Mouse (Mus musculus): ENCODE results near the gene Arfgef2. TPM values are rescaled to one million over a fixed set of nuclear protein-coding genes. Genes with fewer than 3 reads are reported as not detected.

Gene Arfgef2
- polyA plus RNA-seq, 1 experiment from 2014 or later, result 5.6 TPM

DNA sequence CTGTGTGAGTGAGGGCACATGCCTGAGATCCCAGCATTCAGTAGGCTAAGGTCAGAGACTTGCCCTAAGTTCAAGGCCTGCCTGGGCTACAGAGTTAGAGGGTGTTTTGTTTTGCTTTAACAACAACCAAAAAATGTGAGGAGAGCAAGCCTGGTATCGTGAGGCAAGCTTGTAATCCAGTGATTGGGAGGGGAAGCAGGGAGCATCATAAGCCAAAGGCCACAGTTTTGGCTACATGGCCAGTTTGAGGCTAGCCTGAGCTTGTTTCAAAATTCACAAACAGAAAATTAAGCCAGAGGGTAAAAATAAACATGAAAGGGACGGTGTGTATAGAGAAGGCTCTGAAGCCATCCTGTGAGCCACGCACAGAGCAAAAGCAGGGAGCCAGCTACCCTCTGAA is 80.8 kb downstream of the Arfgef2 start:
- H3K36me3 ChIP-seq (ENCODE audit: control insufficient read depth, insufficient read depth, low read length), result peaks cover 14% of the 10 kb centered on the region
- no peaks in the 10 kb centered on the region for H3K9me3 ChIP-seq (ENCODE audit: control insufficient read depth, low read length)
- 82% methylated on average over 3 of the region's 3 CpGs for WGBS
- no peak overlapping the region for H3K4me2 ChIP-seq (ENCODE audit: low read depth, low read length)
- no peaks in the 10 kb centered on the region for H3K27me3 ChIP-seq (ENCODE audit: control insufficient read depth, insufficient read depth, low read length)
- H3K27ac ChIP-seq (ENCODE audit: low read depth, low read length), result no peak overlapping the region
- H3K4me3 ChIP-seq (ENCODE audit: low read depth, low read length), result no peak overlapping the region
- ATAC-seq (ENCODE audit: low read depth), result no peak
- H3K4me1 ChIP-seq (ENCODE audit: control insufficient read depth, insufficient read depth, low read length), result no peaks in the 10 kb centered on the region
- no peak overlapping the region for H3K9ac ChIP-seq (replicated peaks; ENCODE audit: low read depth, low read length)

DNA sequence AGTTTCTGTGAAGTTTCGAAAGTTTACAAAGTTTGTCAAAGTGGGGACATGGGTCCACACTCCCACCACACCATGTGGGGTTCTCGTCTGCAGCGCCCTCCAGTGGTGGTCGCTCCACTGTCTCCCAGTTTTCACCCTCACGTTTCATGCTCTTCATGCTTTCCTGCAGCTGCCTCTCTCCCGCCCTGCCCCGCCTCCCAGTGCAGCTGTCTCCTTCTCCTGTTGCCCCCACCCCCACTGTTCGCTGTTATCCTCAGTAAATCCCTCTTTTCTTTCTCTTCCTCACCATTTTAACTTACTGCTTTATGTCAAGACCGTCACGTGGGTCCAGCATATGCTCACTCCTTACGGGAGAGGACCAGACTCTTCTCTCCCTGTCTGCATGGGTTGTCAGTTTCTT is 82.4 kb downstream of the Arfgef2 start:
- 32% methylated on average over 11 of the region's 11 CpGs for WGBS

DNA sequence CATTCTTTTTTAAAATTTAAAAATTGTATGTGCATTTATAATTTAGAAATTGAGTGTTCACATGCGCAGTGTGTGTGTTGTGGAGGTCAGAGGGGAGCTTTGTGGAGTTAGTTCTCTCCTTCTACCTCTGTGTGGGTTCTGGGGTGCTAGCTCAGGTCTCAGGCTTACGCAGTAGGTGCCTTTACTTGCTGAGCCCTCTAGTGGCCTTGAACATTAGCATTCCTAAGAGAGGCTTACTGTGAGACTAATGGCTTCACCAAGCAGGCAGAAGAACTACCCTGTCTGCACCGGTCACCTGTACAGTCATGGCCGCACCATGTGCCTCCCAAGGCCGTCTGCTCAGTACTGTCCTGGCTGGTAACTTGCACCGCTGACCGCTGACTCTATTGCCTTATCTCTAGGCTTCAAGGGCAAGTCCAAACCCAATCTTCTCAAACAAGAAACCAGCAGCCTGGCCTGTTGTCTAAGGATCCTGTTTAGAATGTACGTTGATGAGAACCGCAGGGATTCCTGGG is 86.0 kb downstream of the Arfgef2 start:
- Histone ChIP-seq H3K4me2 (ENCODE audit: low read depth, low read length) (no peak overlapping the region), H3K9ac (replicated peaks; ENCODE audit: low read depth, low read length) (no peak overlapping the region), H3K4me1 (ENCODE audit: control insufficient read depth, insufficient read depth, low read length) (no peaks in the 10 kb centered on the region), H3K27ac (ENCODE audit: low read depth, low read length) (no peak overlapping the region), H3K27me3 (ENCODE audit: control insufficient read depth, insufficient read depth, low read length) (no peaks in the 10 kb centered on the region), H3K36me3 (ENCODE audit: control insufficient read depth, insufficient read depth, low read length) (peaks cover 17% of the 10 kb centered on the region), H3K9me3 (ENCODE audit: control insufficient read depth, low read length) (no peaks in the 10 kb centered on the region), H3K4me3 (ENCODE audit: low read depth, low read length) (no peak overlapping the region)
- 74% methylated on average over 9 of the region's 9 CpGs for WGBS
- ATAC-seq (ENCODE audit: low read depth), result no peak

More for the DNA sequence above, 82.4 kb downstream of the Arfgef2 start:
- no peaks in the 10 kb centered on the region for H3K27me3 ChIP-seq (ENCODE audit: control insufficient read depth, insufficient read depth, low read length)
- no peaks in the 10 kb centered on the region for H3K9me3 ChIP-seq (ENCODE audit: control insufficient read depth, low read length)
- no peak overlapping the region for H3K27ac ChIP-seq (ENCODE audit: low read depth, low read length)
- H3K4me3 ChIP-seq (ENCODE audit: low read depth, low read length), result no peak overlapping the region
- H3K9ac ChIP-seq (replicated peaks; ENCODE audit: low read depth, low read length), result no peak overlapping the region
- no peak overlapping the region for H3K4me2 ChIP-seq (ENCODE audit: low read depth, low read length)
- H3K36me3 ChIP-seq (ENCODE audit: control insufficient read depth, insufficient read depth, low read length), result peaks cover 24% of the 10 kb centered on the region
- no peaks in the 10 kb centered on the region for H3K4me1 ChIP-seq (ENCODE audit: control insufficient read depth, insufficient read depth, low read length)
- no peak for ATAC-seq (ENCODE audit: low read depth)

DNA sequence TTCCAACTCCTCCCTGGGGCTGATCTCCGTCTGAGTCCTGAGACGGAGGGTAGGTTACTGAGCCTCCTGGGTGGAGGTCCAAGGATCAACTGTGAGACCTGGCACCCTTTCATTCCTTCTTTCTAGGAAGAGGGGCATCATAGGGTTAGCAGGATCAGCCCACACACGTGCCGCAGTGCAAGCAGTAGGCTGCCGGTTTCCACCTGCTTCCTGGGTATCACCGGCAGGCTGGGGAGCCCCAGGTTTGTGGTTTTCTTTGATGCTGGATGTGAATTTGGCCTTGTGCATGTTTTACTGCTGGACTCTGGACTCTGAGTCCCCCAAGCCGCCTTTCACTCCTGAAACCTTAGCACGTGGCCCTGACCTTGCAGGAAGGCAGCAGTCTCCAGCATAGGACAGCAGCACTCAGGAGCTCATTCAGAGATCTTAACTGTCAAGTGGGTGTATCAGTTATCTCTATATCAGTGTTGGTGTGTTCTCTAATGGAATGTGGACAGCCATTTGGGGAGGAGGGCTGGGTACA is 86.8 kb downstream of the Arfgef2 start:
- Histone ChIP-seq H3K9ac (replicated peaks; ENCODE audit: low read depth, low read length) (no peak overlapping the region), H3K4me2 (ENCODE audit: low read depth, low read length) (no peak overlapping the region), H3K27ac (ENCODE audit: low read depth, low read length) (no peak overlapping the region), H3K36me3 (ENCODE audit: control insufficient read depth, insufficient read depth, low read length) (peaks cover 17% of the 10 kb centered on the region), H3K4me1 (ENCODE audit: control insufficient read depth, insufficient read depth, low read length) (no peaks in the 10 kb centered on the region), H3K27me3 (ENCODE audit: control insufficient read depth, insufficient read depth, low read length) (no peaks in the 10 kb centered on the region), H3K4me3 (ENCODE audit: low read depth, low read length) (no peak overlapping the region), H3K9me3 (ENCODE audit: control insufficient read depth, low read length) (no peaks in the 10 kb centered on the region)
- WGBS, result 93% methylated on average over 8 of the region's 8 CpGs
- no peak for ATAC-seq (ENCODE audit: low read depth)

DNA sequence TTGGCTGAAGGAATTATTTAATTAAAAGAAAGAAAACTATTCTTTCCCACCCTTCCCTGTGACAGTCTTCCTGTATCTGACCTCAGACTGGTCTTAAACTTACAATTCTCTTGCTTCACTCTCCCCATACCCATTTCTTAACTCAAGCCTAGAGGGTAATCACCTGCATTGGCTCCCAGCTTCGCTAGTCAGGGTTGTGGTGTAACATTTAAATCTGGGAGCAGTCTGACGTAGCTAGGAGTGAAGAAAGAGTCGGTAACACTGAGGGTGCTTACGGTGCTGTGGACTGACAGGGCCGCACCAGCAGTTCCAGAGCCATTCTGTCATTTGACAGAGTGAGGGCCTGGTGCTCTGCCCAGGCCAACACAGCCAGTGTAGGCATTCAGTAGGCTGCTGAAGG is 87.6 kb downstream of the Arfgef2 start:
- no peak overlapping the region for H3K4me2 ChIP-seq (ENCODE audit: low read depth, low read length)
- no peak overlapping the region for H3K9ac ChIP-seq (replicated peaks; ENCODE audit: low read depth, low read length)
- no peaks in the 10 kb centered on the region for H3K9me3 ChIP-seq (ENCODE audit: control insufficient read depth, low read length)
- H3K36me3 ChIP-seq (ENCODE audit: control insufficient read depth, insufficient read depth, low read length), result peaks cover 17% of the 10 kb centered on the region
- 96% methylated on average over 5 of the region's 5 CpGs for WGBS
- no peaks in the 10 kb centered on the region for H3K4me1 ChIP-seq (ENCODE audit: control insufficient read depth, insufficient read depth, low read length)
- H3K4me3 ChIP-seq (ENCODE audit: low read depth, low read length), result no peak overlapping the region
- no peaks in the 10 kb centered on the region for H3K27me3 ChIP-seq (ENCODE audit: control insufficient read depth, insufficient read depth, low read length)
- H3K27ac ChIP-seq (ENCODE audit: low read depth, low read length), result no peak overlapping the region
- ATAC-seq (ENCODE audit: low read depth), result no peak

DNA sequence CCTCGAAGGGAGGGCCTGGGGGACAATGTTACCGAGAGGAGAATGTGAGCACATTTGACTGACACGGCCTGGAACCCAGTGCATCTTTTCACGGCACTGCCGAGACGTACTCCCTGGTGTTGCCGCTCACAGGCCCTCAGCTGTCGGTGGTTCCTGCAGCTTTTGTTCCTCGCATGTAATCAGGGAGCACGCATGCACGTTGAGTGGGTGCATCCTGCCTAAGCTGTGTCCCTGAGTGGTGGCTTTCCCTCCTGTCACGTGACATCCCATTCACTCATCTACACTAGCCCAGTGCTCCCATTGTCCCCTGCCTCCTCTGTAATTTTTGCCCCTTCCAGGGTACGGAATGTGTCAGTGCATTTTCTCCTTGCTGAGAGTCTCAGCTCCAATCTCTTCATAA is 91.0 kb downstream of the Arfgef2 start:
- H3K9me3 ChIP-seq (ENCODE audit: control insufficient read depth, low read length), result no peaks in the 10 kb centered on the region
- no peak overlapping the region for H3K27ac ChIP-seq (ENCODE audit: low read depth, low read length)
- no peak overlapping the region for H3K4me3 ChIP-seq (ENCODE audit: low read depth, low read length)
- H3K4me1 ChIP-seq (ENCODE audit: control insufficient read depth, insufficient read depth, low read length), result no peaks in the 10 kb centered on the region
- peaks cover 16% of the 10 kb centered on the region for H3K36me3 ChIP-seq (ENCODE audit: control insufficient read depth, insufficient read depth, low read length)
- no peak overlapping the region for H3K4me2 ChIP-seq (ENCODE audit: low read depth, low read length)
- H3K27me3 ChIP-seq (ENCODE audit: control insufficient read depth, insufficient read depth, low read length), result no peaks in the 10 kb centered on the region
- 72% methylated on average over 13 of the region's 13 CpGs for WGBS
- H3K9ac ChIP-seq (replicated peaks; ENCODE audit: low read depth, low read length), result no peak overlapping the region
- no peak for ATAC-seq (ENCODE audit: low read depth)

DNA sequence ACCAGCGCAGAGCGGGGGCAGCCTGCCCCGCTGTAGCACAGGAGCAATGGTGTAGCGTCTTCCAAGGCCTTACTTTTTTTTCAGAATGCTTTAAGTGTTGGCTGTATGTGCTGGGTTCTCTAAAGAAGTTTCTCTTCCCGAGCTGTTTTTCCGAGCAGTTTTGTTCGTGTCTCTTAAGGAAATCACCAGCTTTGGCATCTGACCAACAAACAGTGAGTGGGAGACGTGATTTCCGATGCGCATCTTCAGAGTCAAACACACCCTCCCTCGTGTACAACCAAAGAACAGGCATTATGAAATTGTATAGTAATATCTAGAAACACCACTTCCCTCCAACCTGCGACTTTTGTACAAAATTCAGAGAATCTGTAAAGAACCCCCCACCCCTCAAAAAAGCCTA is 91.6 kb downstream of the Arfgef2 start:
- 85% methylated on average over 12 of the region's 12 CpGs for WGBS
- H3K4me3 ChIP-seq (ENCODE audit: low read depth, low read length), result no peak overlapping the region
- no peak for ATAC-seq (ENCODE audit: low read depth)
- H3K27ac ChIP-seq (ENCODE audit: low read depth, low read length), result no peak overlapping the region
- H3K36me3 ChIP-seq (ENCODE audit: control insufficient read depth, insufficient read depth, low read length), result peaks cover 10% of the 10 kb centered on the region
- no peak overlapping the region for H3K4me2 ChIP-seq (ENCODE audit: low read depth, low read length)
- no peaks in the 10 kb centered on the region for H3K9me3 ChIP-seq (ENCODE audit: control insufficient read depth, low read length)
- no peaks in the 10 kb centered on the region for H3K4me1 ChIP-seq (ENCODE audit: control insufficient read depth, insufficient read depth, low read length)
- H3K9ac ChIP-seq (replicated peaks; ENCODE audit: low read depth, low read length), result no peak overlapping the region
- no peaks in the 10 kb centered on the region for H3K27me3 ChIP-seq (ENCODE audit: control insufficient read depth, insufficient read depth, low read length)

DNA sequence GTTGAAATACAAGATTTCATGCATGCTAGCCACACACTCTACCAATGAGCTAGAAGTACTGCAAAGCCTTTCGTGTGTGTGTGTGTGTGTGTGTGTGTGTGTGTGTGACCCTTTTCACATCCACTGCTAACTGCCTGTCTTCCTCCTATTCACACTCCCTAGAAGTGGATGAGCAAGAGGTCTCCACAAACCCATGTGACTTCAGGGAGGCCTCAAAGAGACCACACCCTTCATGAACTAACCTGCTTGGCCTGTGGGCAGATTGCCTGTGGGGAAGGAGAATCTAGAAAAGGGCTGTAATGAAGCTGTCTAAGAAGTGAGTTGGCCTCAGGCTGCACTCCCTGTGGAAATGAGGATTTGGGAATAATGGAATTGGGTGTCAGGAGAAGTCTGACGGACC is 93.8 kb downstream of the Arfgef2 start:
- no peak for ATAC-seq (ENCODE audit: low read depth)
- Histone ChIP-seq H3K4me2 (ENCODE audit: low read depth, low read length) (no peak overlapping the region), H3K27me3 (ENCODE audit: control insufficient read depth, insufficient read depth, low read length) (no peaks in the 10 kb centered on the region), H3K9ac (replicated peaks; ENCODE audit: low read depth, low read length) (no peak overlapping the region), H3K9me3 (ENCODE audit: control insufficient read depth, low read length) (no peaks in the 10 kb centered on the region), H3K27ac (ENCODE audit: low read depth, low read length) (no peak overlapping the region), H3K36me3 (ENCODE audit: control insufficient read depth, insufficient read depth, low read length) (0 out of 2 replicates have a peak, but pooled peaks cover 3% of the 10 kb centered on the region), H3K4me1 (ENCODE audit: control insufficient read depth, insufficient read depth, low read length) (no peaks in the 10 kb centered on the region), H3K4me3 (ENCODE audit: low read depth, low read length) (no peak overlapping the region)
- WGBS, result 85% methylated on average over 2 of the region's 2 CpGs

DNA sequence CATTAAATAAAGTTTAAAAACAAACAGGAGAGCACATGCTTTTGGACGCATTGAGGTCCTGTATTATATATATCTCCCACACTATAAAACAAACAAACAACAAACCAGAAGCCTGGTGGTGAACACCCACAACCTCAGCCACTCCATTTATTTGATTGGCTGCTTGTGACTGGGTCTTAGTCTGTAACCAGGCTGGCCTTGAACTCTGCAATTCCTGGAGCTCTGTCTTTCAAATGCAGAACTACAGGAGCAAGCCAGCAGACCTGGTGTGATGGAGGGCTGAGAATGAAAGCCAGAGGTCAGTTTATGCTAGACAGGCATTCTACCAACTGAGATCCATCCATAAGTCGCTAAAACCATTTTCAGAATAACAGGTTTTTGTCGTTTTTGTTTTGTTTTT is 94.4 kb downstream of the Arfgef2 start:
- no peak overlapping the region for H3K27ac ChIP-seq (ENCODE audit: low read depth, low read length)
- no peak overlapping the region for H3K4me3 ChIP-seq (ENCODE audit: low read depth, low read length)
- H3K36me3 ChIP-seq (ENCODE audit: control insufficient read depth, insufficient read depth, low read length), result 0 out of 2 replicates have a peak, but pooled peaks cover 2% of the 10 kb centered on the region
- H3K9ac ChIP-seq (replicated peaks; ENCODE audit: low read depth, low read length), result no peak overlapping the region
- H3K4me1 ChIP-seq (ENCODE audit: control insufficient read depth, insufficient read depth, low read length), result no peaks in the 10 kb centered on the region
- H3K4me2 ChIP-seq (ENCODE audit: low read depth, low read length), result no peak overlapping the region
- ATAC-seq (ENCODE audit: low read depth), result no peak
- H3K27me3 ChIP-seq (ENCODE audit: control insufficient read depth, insufficient read depth, low read length), result no peaks in the 10 kb centered on the region
- 76% methylated on average over 3 of the region's 3 CpGs for WGBS
- no peaks in the 10 kb centered on the region for H3K9me3 ChIP-seq (ENCODE audit: control insufficient read depth, low read length)

Measured in neural tube, embryonic 14.5 days (tissue).